Comparison of ENCODE assay signal across 22 mouse cellular contexts in the genomic region with DNA sequence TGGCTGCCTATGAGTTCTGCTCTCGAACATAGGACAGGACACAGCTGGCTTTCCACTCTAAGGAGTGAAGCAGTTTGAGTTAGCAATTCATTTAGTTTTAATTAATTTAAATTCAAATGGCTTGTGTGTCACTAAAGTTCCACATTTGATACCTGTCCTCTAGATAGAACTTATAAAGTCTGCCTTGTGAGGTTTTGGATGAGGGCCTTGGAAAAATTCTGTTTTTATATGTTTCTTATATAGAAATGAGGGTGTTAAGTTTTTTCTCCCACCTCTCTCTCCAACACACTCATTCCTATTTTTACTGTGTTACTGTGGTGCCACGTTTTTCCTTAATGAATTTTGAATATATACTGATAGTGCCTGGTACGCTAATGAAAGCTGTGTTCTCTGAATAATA.
A peak's percentile ranks its signal among the peaks of the same experiment; 100 is the strongest.
DNase-seq lines count a peak whose midpoint lies in the region; ATAC-seq lines count a peak whose summit lies in the region.
"Had no signal": no experiment of that assay in that cellular context is flagged by ENCODE, and none has a peak within 500 bp of the region (broad histone marks: within the 10 kb centered on the region; RNA-seq: fewer than 3 reads in every experiment).

No protein-coding gene starts in this region.

- no peaks in the 10 kb centered on the region for H3K36me3 ChIP-seq in hindbrain, embryonic 13.5 days
- no peaks in the 10 kb centered on the region for H3K36me3 ChIP-seq in hindbrain, embryonic 14.5 days (replicated peaks; ENCODE audit: control insufficient read depth, insufficient read depth)
- H3K36me3 ChIP-seq: G1E had no signal

- H3K4me1 ChIP-seq in hindbrain, embryonic 13.5 days (replicated peaks) = 0 out of 2 replicates have a peak, but pooled peaks cover 3% of the 10 kb centered on the region
- no peaks in the 10 kb centered on the region for H3K4me1 ChIP-seq in hindbrain, embryonic 14.5 days (replicated peaks; ENCODE audit: control insufficient read depth, insufficient read depth, low read length)

- no peaks in the 10 kb centered on the region for H3K9me3 ChIP-seq in hindbrain, embryonic 13.5 days
- H3K9me3 ChIP-seq in hindbrain, embryonic 14.5 days (ENCODE audit: control insufficient read depth, low read length) = no peaks in the 10 kb centered on the region
- H3K9me3 ChIP-seq: G1E had no signal

- H3K4me3 ChIP-seq in hindbrain, embryonic 13.5 days = no peak overlapping the region
- no peak overlapping the region for H3K4me3 ChIP-seq in hindbrain, embryonic 14.5 days (replicated peaks; ENCODE audit: low read length)

- DNase-seq in frontal cortex, adult 2 months (ENCODE audit: extremely low spot score in 1 of 2, low spot score in 1 of 2) = no peak
- peak; percentile 27 for DNase-seq in brain, adult 2 months (ENCODE audit: low read depth, low spot score)
- peak; percentile 36 for DNase-seq in telencephalon, adult 2 months (ENCODE audit: low read depth, low spot score)
- DNase-seq in hindbrain, embryonic 14.5 days (ENCODE audit: low spot score) = no peak
- DNase-seq: adrenal gland, adult 2 months; adrenal gland, adult 8-10 months; adrenal gland, postnatal 10 days; adrenal gland, postnatal 14 days; adrenal gland, postnatal 25 days; adrenal gland, postnatal 36 days; B cell, adult 2 months; cerebellum, adult 11 months; cerebellum, adult 11-12 months; cerebellum, adult 18-20 months; cerebellum, adult 2 months had no signal

- H3K27ac ChIP-seq in hindbrain, embryonic 13.5 days = no peak overlapping the region
- no peak overlapping the region for H3K27ac ChIP-seq in hindbrain, embryonic 14.5 days

- no peak overlapping the region for H3K4me2 ChIP-seq in hindbrain, embryonic 13.5 days
- no peak overlapping the region for H3K4me2 ChIP-seq in hindbrain, embryonic 14.5 days (replicated peaks)

- H3K27me3 ChIP-seq in hindbrain, embryonic 13.5 days = no peaks in the 10 kb centered on the region
- H3K27me3 ChIP-seq in hindbrain, embryonic 14.5 days (ENCODE audit: control insufficient read depth, insufficient read depth, low read length) = no peaks in the 10 kb centered on the region
- H3K27me3 ChIP-seq: CH12.LX had no signal

- H3K9ac ChIP-seq in hindbrain, embryonic 13.5 days = no peak overlapping the region
- H3K9ac ChIP-seq in hindbrain, embryonic 14.5 days = no peak overlapping the region

- 76% methylated on average over 3 of the region's 3 CpGs for WGBS in hindbrain, embryonic 13.5 days
- 80% methylated on average over 3 of the region's 3 CpGs for WGBS in hindbrain, embryonic 14.5 days

- peak; percentile 80 for ATAC-seq in frontal cortex, adult (ENCODE audit: low TSS enrichment)
- ATAC-seq in hindbrain, embryonic 13.5 days (ENCODE audit: low FRiP score) = no peak
- ATAC-seq in hindbrain, embryonic 14.5 days (ENCODE audit: low FRiP score) = no peak
- ATAC-seq: activated CD4-positive, CD25-positive, alpha-beta regulatory T cell, adult 4 months; CD4-positive, CD25-positive, alpha-beta regulatory T cell, adult 4 months; Patski had no signal

Comparison
In these comparisons a context has a peak if more than half of its experiments do, and no peak if none do; other contexts are left out.
1. DNase-seq: peak in brain, adult 2 months (single experiment) and telencephalon, adult 2 months (single experiment); none in frontal cortex, adult 2 months (0 of 2) and hindbrain, embryonic 14.5 days (single experiment).